Mouse (Mus musculus) limb, embryonic 11.5 days (tissue): ENCODE results near the gene Lhfpl2. TPM values are rescaled to one million over a fixed set of nuclear protein-coding genes. Genes with fewer than 3 reads are reported as not detected.

Experiments used
- ATAC-seq: fragments of 200-750 bp; cut with Nextera tagmentation; 2 replicates; pipeline ENCODE4 v1.8.0; 2017; ENCODE audit warnings: low read depth; ENCODE audit not compliant: insufficient number of reproducible peaks, low FRiP score, low TSS enrichment
- DNase-seq: peaks from one replicate; pipeline ENCODE4 v3.0.0-alpha.2; 2015; ENCODE audit warnings: low spot score
- H3K27ac ChIP-seq: fragments of 300-500 bp; sonication (generic); replicated peaks from 2 replicates; pipeline ENCODE4 v1.5.1; 2014; ENCODE audit warnings: low read depth, mild to moderate bottlenecking, low read length
- H3K27me3 ChIP-seq: fragments of 300-500 bp; sonication (generic); 2 replicates; pipeline ENCODE4 v1.6.1; 2014; ENCODE audit warnings: mild to moderate bottlenecking, low read length, mixed read lengths; ENCODE audit not compliant: control insufficient read depth, insufficient read depth
- H3K36me3 ChIP-seq: fragments of 300-500 bp; sonication (generic); 2 replicates; pipeline ENCODE4 v1.6.1; 2014; ENCODE audit warnings: mild to moderate bottlenecking, low read length, moderate library complexity, mixed read lengths; ENCODE audit not compliant: control insufficient read depth, insufficient read depth
- H3K4me1 ChIP-seq: fragments of 300-500 bp; sonication (generic); 2 replicates; pipeline ENCODE4 v1.6.1; 2014; ENCODE audit warnings: low read length, mixed read lengths; ENCODE audit not compliant: control insufficient read depth, insufficient read depth
- H3K4me2 ChIP-seq: fragments of 300-500 bp; sonication (generic); 2 replicates; pipeline ENCODE4 v1.6.1; 2014; ENCODE audit warnings: low read depth, mild to moderate bottlenecking, moderate library complexity; ENCODE audit not compliant: severe bottlenecking
- H3K4me3 ChIP-seq: fragments of 300-500 bp; sonication (generic); 2 replicates; pipeline ENCODE4 v1.5.1; 2014; ENCODE audit warnings: low read depth, low read length
- H3K9ac ChIP-seq: fragments of 300-500 bp; sonication (generic); 2 replicates; pipeline ENCODE4 v1.6.1; 2014; ENCODE audit warnings: mild to moderate bottlenecking, low read length
- H3K9me3 ChIP-seq: fragments of 300-500 bp; sonication (generic); 2 replicates; pipeline ENCODE4 v1.6.1; 2016; ENCODE audit warnings: low read length; ENCODE audit not compliant: control insufficient read depth
- WGBS: fragments of 180-500 bp; shearing (Covaris S2); extraction: QIAGEN DNeasy Blood & Tissue Kit; methylation state at CpG from one replicate; pipeline ENCODE4 v1.1.7; 2014; 5-methylcytosine and 5-hydroxymethylcytosine counted together
- polyA plus RNA-seq: library from polyadenylated mRNA; unstranded; fragments of >200 nt; fragmentation: Nextera tagmentation; extraction: Ambion mirVana; gene quantifications from 2 replicates; pipeline ENCODE4 v1.2.1, GENCODE M21; 2014

Gene Lhfpl2
- polyA plus RNA-seq, 1 experiment from 2014 or later, result 37.4 TPM

- Histone ChIP-seq H3K4me1 (peaks cover 18% of the 10 kb centered on the region), H3K27ac (no peak overlapping the region), H3K27me3 (no peaks in the 10 kb centered on the region), H3K4me2 (no peak overlapping the region), H3K36me3 (no peaks in the 10 kb centered on the region), H3K9ac (no peak overlapping the region), H3K4me3 (no peak overlapping the region), H3K9me3 (no peaks in the 10 kb centered on the region)
- 37% methylated on average over 4 of the region's 4 CpGs for WGBS
- DNase-seq (no peak), ATAC-seq (no peak)
These were observed 89.7 kb downstream of the Lhfpl2 start for GRCm38 (mm10) chr13:94147257-94147656.

- H3K4me1 ChIP-seq, result peaks cover under 1% of the 10 kb centered on the region; the same call in 1 of the 2 replicates
- no peaks in the 10 kb centered on the region for H3K9me3 ChIP-seq
- H3K27ac ChIP-seq, result no peak overlapping the region
- 73% methylated on average over 5 of the region's 5 CpGs for WGBS
- DNase-seq (no peak), ATAC-seq (no peak)
- no peak overlapping the region for H3K9ac ChIP-seq
- no peak overlapping the region for H3K4me3 ChIP-seq
- no peak overlapping the region for H3K4me2 ChIP-seq
- no peaks in the 10 kb centered on the region for H3K27me3 ChIP-seq
- no peaks in the 10 kb centered on the region for H3K36me3 ChIP-seq
These were observed 91.4 kb downstream of the Lhfpl2 start for GRCm38 (mm10) chr13:94149006-94149405.

GRCm38 (mm10) chr13:94149781-94150180 is 92.2 kb downstream of the Lhfpl2 start:
- 94% methylated on average over 8 of the region's 8 CpGs for WGBS

GRCm38 (mm10) chr13:94151308-94151707 is 93.7 kb downstream of the Lhfpl2 start:
- Histone ChIP-seq H3K9me3 (no peaks in the 10 kb centered on the region), H3K27ac (no peak overlapping the region), H3K27me3 (no peaks in the 10 kb centered on the region), H3K36me3 (no peaks in the 10 kb centered on the region), H3K4me2 (no peak overlapping the region), H3K4me1 (peaks cover 7% of the 10 kb centered on the region), H3K9ac (no peak overlapping the region), H3K4me3 (no peak overlapping the region)
- no peak for ATAC-seq
- DNase-seq, result no peak
- WGBS, result 68% methylated on average over 4 of the region's 4 CpGs

More at GRCm38 (mm10) chr13:94149781-94150180, 92.2 kb downstream of the Lhfpl2 start:
- Histone ChIP-seq H3K9ac (no peak overlapping the region), H3K9me3 (no peaks in the 10 kb centered on the region), H3K27ac (no peak overlapping the region), H3K4me3 (no peak overlapping the region), H3K4me2 (no peak overlapping the region), H3K27me3 (no peaks in the 10 kb centered on the region), H3K4me1 (no peaks in the 10 kb centered on the region), H3K36me3 (no peaks in the 10 kb centered on the region)
- DNase-seq (no peak), ATAC-seq (no peak)

GRCm38 (mm10) chr13:94152836-94153235 is 95.2 kb downstream of the Lhfpl2 start:
- ATAC-seq, result no peak
- Histone ChIP-seq H3K9me3 (no peaks in the 10 kb centered on the region; the same call in 1 of the 2 replicates), H3K36me3 (no peaks in the 10 kb centered on the region), H3K4me1 (peaks cover 8% of the 10 kb centered on the region), H3K27ac (no peak overlapping the region), H3K4me3 (no peak overlapping the region), H3K27me3 (no peaks in the 10 kb centered on the region), H3K9ac (no peak overlapping the region), H3K4me2 (no peak overlapping the region)
- 94% methylated on average over 10 of the region's 10 CpGs for WGBS
- no peak for DNase-seq

GRCm38 (mm10) chr13:94153658-94154057 is 96.1 kb downstream of the Lhfpl2 start:
- Histone ChIP-seq H3K9ac (no peak overlapping the region), H3K9me3 (no peaks in the 10 kb centered on the region; the same call in 1 of the 2 replicates), H3K4me1 (peaks cover 8% of the 10 kb centered on the region), H3K4me3 (no peak overlapping the region), H3K4me2 (no peak overlapping the region), H3K27me3 (no peaks in the 10 kb centered on the region), H3K27ac (no peak overlapping the region), H3K36me3 (no peaks in the 10 kb centered on the region)
- DNase-seq (no peak), ATAC-seq (no peak)
- WGBS, result 91% methylated on average over 6 of the region's 6 CpGs

- no peak for ATAC-seq
- WGBS, result 86% methylated on average over 15 of the region's 15 CpGs
- Histone ChIP-seq H3K27me3 (no peaks in the 10 kb centered on the region), H3K9me3 (no peaks in the 10 kb centered on the region; the same call in 1 of the 2 replicates), H3K36me3 (no peaks in the 10 kb centered on the region; the same call in 1 of the 2 replicates), H3K4me1 (peaks cover 18% of the 10 kb centered on the region), H3K4me3 (no peak overlapping the region), H3K27ac (no peak overlapping the region), H3K4me2 (no peak overlapping the region), H3K9ac (no peak overlapping the region)
- DNase-seq, result no peak
These were observed 97.1 kb downstream of the Lhfpl2 start for GRCm38 (mm10) chr13:94154512-94155296.

GRCm38 (mm10) chr13:94155657-94156429 is 98.2 kb downstream of the Lhfpl2 start:
- no peak overlapping the region for H3K4me2 ChIP-seq
- peak; percentile 46 for DNase-seq
- no peak overlapping the region for H3K27ac ChIP-seq
- no peak for ATAC-seq
- whole genome bisulfite sequencing, result 53% methylated on average over 9 of the region's 9 CpGs
- H3K9me3 ChIP-seq, result no peaks in the 10 kb centered on the region; the same call in 1 of the 2 replicates
- H3K27me3 ChIP-seq, result no peaks in the 10 kb centered on the region
- H3K9ac ChIP-seq, result no peak overlapping the region
- H3K36me3 ChIP-seq, result no peaks in the 10 kb centered on the region; the same call in 1 of the 2 replicates
- no peak overlapping the region for H3K4me3 ChIP-seq
- H3K4me1 ChIP-seq, result peaks cover 22% of the 10 kb centered on the region
